Mouse (Mus musculus): ENCODE data around the gene Ldlr. TPM values are rescaled to one million over a fixed set of nuclear protein-coding genes. Genes with fewer than 3 reads are reported as not detected.
A peak's percentile ranks its signal among the peaks of the same experiment; 100 is the strongest.
"Not testable (repeated sequence)": the region's sequence is repeated elsewhere in the genome, so short reads cannot be mapped to it uniquely, and the experiment has no call there.

Gene Ldlr
- polyA plus RNA-seq, 1 experiment from 2014 or later = 13.8 TPM

DNA sequence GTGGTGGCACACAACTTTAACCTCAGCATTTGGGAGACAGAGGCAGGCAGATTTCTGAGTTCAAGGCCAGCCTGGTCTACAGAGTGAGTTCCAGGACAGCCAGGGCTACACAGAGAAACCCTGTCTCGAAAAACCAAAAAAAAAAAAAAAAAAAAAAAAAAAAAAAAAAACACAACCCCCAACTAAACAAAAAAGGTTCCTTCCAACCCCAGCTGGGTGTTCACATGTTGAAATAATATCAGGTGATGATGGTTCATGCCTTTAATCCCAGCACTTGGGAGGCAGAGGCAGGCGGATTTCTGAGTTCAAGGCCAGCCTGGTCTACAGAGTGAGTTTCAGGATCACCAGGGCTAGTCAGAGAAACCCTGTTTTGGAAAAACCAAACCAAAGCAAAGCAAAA lies 63.0 kb downstream of the Ldlr start:
- H3K4me1 ChIP-seq (replicated peaks) = peaks cover 13% of the 10 kb centered on the region; the same call in 1 of the 2 replicates
- not testable (repeated sequence) for H3K27ac ChIP-seq (replicated peaks); H3K9ac ChIP-seq; H3K36me3 ChIP-seq; H3K9me3 ChIP-seq; H3K4me2 ChIP-seq; H3K4me3 ChIP-seq; H3K27me3 ChIP-seq; ATAC-seq (ENCODE audit: low read depth)
- 68% methylated on average over 2 of the region's 2 CpGs for WGBS

DNA sequence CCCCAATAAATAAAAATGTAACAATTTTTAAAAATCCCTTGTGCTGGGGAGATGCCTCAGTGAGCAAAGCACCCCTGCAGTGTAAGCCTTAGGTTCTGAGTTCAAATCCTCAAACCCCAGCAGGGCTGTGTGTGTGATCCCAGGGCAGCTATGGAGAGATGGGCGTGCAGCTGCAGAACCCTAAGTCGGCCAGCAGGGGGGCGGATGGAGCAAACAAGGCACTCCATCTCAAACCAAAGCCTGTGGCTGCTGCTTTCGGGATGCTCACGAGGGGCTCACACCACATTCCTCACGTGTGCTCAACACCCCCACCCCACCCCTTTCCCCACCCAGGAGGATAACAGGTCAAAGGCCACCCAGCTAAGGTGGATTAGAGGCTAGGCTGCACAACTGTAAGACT lies 63.6 kb downstream of the Ldlr start:
- Histone ChIP-seq H3K27ac (replicated peaks) (no peak overlapping the region), H3K4me2 (peak overlapping the region; percentile 9; the same call in 1 of the 2 replicates), H3K9ac (no peak overlapping the region), H3K9me3 (no peaks in the 10 kb centered on the region), H3K4me1 (replicated peaks) (peaks cover 18% of the 10 kb centered on the region), H3K4me3 (no peak overlapping the region), H3K36me3 (no peaks in the 10 kb centered on the region), H3K27me3 (no peaks in the 10 kb centered on the region)
- 4% methylated on average over 6 of the region's 6 CpGs for WGBS
- ATAC-seq (ENCODE audit: low read depth) = peak; percentile 59

DNA sequence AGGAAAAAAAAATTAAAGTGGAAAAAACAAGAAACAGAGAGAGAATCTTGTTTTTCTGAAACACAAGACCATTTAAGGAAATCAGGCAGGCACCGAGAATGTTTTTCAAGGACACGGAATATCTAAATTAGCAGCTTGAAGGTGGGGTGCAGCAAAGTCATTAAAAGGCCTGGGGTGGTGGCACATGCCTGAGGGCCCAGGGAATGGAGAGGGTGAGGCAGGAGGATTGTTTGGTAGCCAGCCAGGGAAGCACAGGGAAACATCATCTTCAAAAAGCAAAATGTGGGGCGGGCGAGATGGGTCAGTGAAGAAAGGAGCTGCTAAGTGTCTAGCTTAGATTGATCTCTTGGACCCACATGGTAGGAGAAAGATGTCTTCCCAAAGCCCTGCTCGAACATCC lies 64.4 kb downstream of the Ldlr start:
- Histone ChIP-seq H3K36me3 (no peaks in the 10 kb centered on the region), H3K27ac (replicated peaks) (no peak overlapping the region), H3K4me1 (replicated peaks) (peaks cover 26% of the 10 kb centered on the region), H3K27me3 (no peaks in the 10 kb centered on the region), H3K9me3 (no peaks in the 10 kb centered on the region), H3K9ac (no peak overlapping the region), H3K4me2 (no peak overlapping the region), H3K4me3 (no peak overlapping the region)
- 80% methylated on average over 5 of the region's 5 CpGs for WGBS
- no peak for ATAC-seq (ENCODE audit: low read depth)

DNA sequence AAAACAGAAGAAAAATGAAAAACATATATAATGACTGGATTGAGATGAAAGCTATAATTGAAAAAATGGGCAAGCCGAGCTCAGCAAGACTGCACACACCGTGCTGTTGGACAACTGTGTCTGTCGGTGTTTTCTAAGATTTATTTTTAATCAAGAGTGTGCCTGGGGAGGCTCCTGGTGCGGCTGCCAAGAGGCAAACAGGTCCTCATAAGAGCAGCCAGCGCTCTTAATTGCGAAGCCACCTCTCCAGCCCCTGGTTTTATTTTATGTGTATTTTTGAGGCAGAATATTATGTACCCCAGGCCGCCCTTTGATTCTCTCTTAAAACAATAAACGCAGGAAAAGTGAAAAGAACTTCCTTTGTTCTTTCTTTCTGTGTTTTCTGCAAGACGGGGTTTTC lies 65.0 kb downstream of the Ldlr start:
- WGBS = 59% methylated on average over 9 of the region's 9 CpGs

GRCm38 (mm10) chr9:21791861-21792260 lies 68.6 kb downstream of the Ldlr start:
- 0 out of 2 replicates have a peak overlapping the region, but pooled peaks have one; percentile 3 for H3K27ac ChIP-seq (replicated peaks)
- H3K4me1 ChIP-seq (replicated peaks) = peaks cover 46% of the 10 kb centered on the region
- H3K4me2 ChIP-seq = no peak overlapping the region
- peaks cover 14% of the 10 kb centered on the region; the same call in 1 of the 2 replicates for H3K36me3 ChIP-seq
- no peaks in the 10 kb centered on the region for H3K27me3 ChIP-seq
- 73% methylated on average over 8 of the region's 8 CpGs for WGBS
- no peak overlapping the region for H3K9ac ChIP-seq
- no peaks in the 10 kb centered on the region for H3K9me3 ChIP-seq
- no peak overlapping the region for H3K4me3 ChIP-seq
- no peak for ATAC-seq (ENCODE audit: low read depth)

More for the DNA sequence above, 65.0 kb downstream of the Ldlr start:
- Histone ChIP-seq H3K4me1 (replicated peaks) (peaks cover 31% of the 10 kb centered on the region), H3K4me2 (no peak overlapping the region), H3K27me3 (no peaks in the 10 kb centered on the region), H3K36me3 (no peaks in the 10 kb centered on the region), H3K9ac (no peak overlapping the region), H3K9me3 (no peaks in the 10 kb centered on the region), H3K27ac (replicated peaks) (no peak overlapping the region), H3K4me3 (no peak overlapping the region)
- no peak for ATAC-seq (ENCODE audit: low read depth)

DNA sequence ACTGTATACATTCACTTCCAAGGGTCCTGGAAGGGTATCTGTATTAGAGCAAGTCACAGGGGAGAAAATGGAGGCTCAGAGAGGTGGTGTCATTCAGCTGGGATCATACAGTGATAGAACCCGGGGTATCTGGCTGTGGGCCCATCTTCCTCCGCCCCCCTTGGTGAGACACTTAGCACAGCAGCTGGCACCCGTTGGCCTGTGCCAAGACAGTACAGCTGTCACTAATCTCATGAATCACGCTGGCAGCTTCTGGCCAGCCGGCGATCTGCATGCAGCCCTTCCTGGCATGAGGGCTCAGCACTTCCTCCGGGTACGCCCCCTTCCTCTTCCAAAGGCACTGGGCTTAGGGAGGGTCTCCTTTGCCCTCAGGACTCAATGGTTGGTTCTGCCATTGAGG lies 69.4 kb downstream of the Ldlr start:
- Histone ChIP-seq H3K4me3 (no peak overlapping the region), H3K36me3 (peaks cover 14% of the 10 kb centered on the region; the same call in 1 of the 2 replicates), H3K9me3 (no peaks in the 10 kb centered on the region), H3K4me1 (replicated peaks) (peaks cover 47% of the 10 kb centered on the region), H3K9ac (no peak overlapping the region), H3K27ac (replicated peaks) (peak overlapping the region; percentile 49), H3K27me3 (0 out of 2 replicates have a peak, but pooled peaks cover 1% of the 10 kb centered on the region), H3K4me2 (peak overlapping the region; percentile 17)
- peak; percentile 74 for ATAC-seq (ENCODE audit: low read depth)
- 39% methylated on average over 8 of the region's 8 CpGs for WGBS

- not testable (repeated sequence) for H3K9ac ChIP-seq; H3K27ac ChIP-seq (replicated peaks); H3K4me3 ChIP-seq; H3K9me3 ChIP-seq; H3K4me2 ChIP-seq; ATAC-seq (ENCODE audit: low read depth); H3K27me3 ChIP-seq
- peaks cover 49% of the 10 kb centered on the region for H3K4me1 ChIP-seq (replicated peaks)
- WGBS = 96% methylated on average over 6 of the region's 6 CpGs
- peaks cover 14% of the 10 kb centered on the region; the same call in 1 of the 2 replicates for H3K36me3 ChIP-seq
Measured at GRCm38 (mm10) chr9:21793507-21793906, 70.2 kb downstream of the Ldlr start.

- Histone ChIP-seq H3K4me3 (no peak overlapping the region), H3K27ac (replicated peaks) (no peak overlapping the region), H3K27me3 (peaks cover 5% of the 10 kb centered on the region; the same call in 1 of the 2 replicates), H3K9me3 (no peaks in the 10 kb centered on the region), H3K36me3 (peaks cover 14% of the 10 kb centered on the region; the same call in 1 of the 2 replicates), H3K4me1 (replicated peaks) (peaks cover 52% of the 10 kb centered on the region), H3K9ac (no peak overlapping the region), H3K4me2 (no peak overlapping the region)
- WGBS = 95% methylated on average over 18 of the region's 18 CpGs
- no peak for ATAC-seq (ENCODE audit: low read depth)
Measured at GRCm38 (mm10) chr9:21794344-21794834, 71.1 kb downstream of the Ldlr start.

DNA sequence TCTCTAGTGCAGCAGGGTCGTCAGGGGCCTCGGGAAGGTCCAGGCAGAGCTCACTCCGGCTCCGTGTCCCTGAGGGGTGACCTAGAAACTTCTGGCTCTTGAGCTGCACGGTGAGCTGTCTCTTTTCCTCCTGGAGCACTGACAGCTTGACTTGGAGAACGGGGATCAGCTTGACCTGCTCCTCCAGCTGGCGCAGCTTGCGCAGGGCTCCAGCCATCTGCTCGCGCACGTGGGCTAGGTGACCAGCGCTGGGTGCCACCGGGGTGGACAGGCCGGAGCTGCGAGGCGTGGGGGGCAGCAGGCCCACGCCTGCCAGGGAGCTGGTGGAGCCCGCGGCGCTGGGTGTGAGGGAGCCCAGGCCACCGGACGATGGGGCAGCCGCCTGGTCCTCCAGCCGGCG lies 71.6 kb downstream of the Ldlr start:
- peaks cover 5% of the 10 kb centered on the region; the same call in 1 of the 2 replicates for H3K27me3 ChIP-seq
- no peak overlapping the region for H3K4me2 ChIP-seq
- peaks cover 14% of the 10 kb centered on the region; the same call in 1 of the 2 replicates for H3K36me3 ChIP-seq
- H3K4me3 ChIP-seq = no peak overlapping the region
- H3K4me1 ChIP-seq (replicated peaks) = peaks cover 52% of the 10 kb centered on the region
- H3K9ac ChIP-seq = no peak overlapping the region
- ATAC-seq (ENCODE audit: low read depth) = no peak
- no peaks in the 10 kb centered on the region for H3K9me3 ChIP-seq
- H3K27ac ChIP-seq (replicated peaks) = no peak overlapping the region
- WGBS = 97% methylated on average over 25 of the region's 25 CpGs

GRCm38 (mm10) chr9:21795579-21795978 lies 72.3 kb downstream of the Ldlr start:
- no peak for ATAC-seq (ENCODE audit: low read depth)
- H3K27ac ChIP-seq (replicated peaks) = no peak overlapping the region
- no peak overlapping the region for H3K4me3 ChIP-seq
- H3K4me1 ChIP-seq (replicated peaks) = peaks cover 52% of the 10 kb centered on the region
- WGBS = 74% methylated on average over 5 of the region's 5 CpGs
- peaks cover 5% of the 10 kb centered on the region; the same call in 1 of the 2 replicates for H3K27me3 ChIP-seq
- no peaks in the 10 kb centered on the region for H3K9me3 ChIP-seq
- peaks cover 14% of the 10 kb centered on the region; the same call in 1 of the 2 replicates for H3K36me3 ChIP-seq
- no peak overlapping the region for H3K9ac ChIP-seq
- peak overlapping the region; percentile 76 for H3K4me2 ChIP-seq

DNA sequence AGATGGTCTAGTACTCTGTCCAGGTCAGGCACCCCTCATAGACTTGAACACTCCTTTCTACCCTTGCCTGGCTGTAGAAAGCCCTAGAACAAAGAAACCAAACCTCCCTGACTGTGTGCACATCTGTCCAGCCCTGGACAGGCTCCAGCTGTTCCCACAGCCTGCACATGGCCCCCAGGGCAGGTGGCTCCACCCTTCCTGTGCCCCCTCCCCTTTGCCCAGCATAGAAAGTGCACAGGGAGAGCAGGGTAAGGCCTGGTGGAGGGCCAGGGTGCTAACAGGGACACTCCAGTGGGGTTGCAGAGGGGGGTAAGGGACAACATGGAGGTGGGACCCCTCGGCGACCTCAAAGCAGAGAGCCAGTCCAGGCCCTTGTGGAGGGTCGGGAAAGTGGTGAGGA lies 73.0 kb downstream of the Ldlr start:
- H3K4me2 ChIP-seq = peak overlapping the region; percentile 76
- H3K4me1 ChIP-seq (replicated peaks) = peaks cover 52% of the 10 kb centered on the region
- no peak for ATAC-seq (ENCODE audit: low read depth)
- H3K27me3 ChIP-seq = peaks cover 5% of the 10 kb centered on the region; the same call in 1 of the 2 replicates
- 70% methylated on average over 3 of the region's 3 CpGs for WGBS
- no peak overlapping the region for H3K4me3 ChIP-seq
- peak overlapping the region; percentile 22; the same call in 1 of the 2 replicates for H3K9ac ChIP-seq
- H3K9me3 ChIP-seq = no peaks in the 10 kb centered on the region
- peak overlapping the region; percentile 55; the same call in 1 of the 2 replicates for H3K27ac ChIP-seq (replicated peaks)
- H3K36me3 ChIP-seq = peaks cover 14% of the 10 kb centered on the region; the same call in 1 of the 2 replicates

GRCm38 (mm10) chr9:21796919-21797318 lies 73.6 kb downstream of the Ldlr start:
- WGBS = 70% methylated on average over 3 of the region's 3 CpGs
- peaks cover 14% of the 10 kb centered on the region; the same call in 1 of the 2 replicates for H3K36me3 ChIP-seq
- no peak overlapping the region for H3K9ac ChIP-seq
- H3K27me3 ChIP-seq = peaks cover 5% of the 10 kb centered on the region; the same call in 1 of the 2 replicates
- no peaks in the 10 kb centered on the region for H3K9me3 ChIP-seq
- H3K4me3 ChIP-seq = peak overlapping the region; percentile 5; the same call in 1 of the 2 replicates
- H3K4me2 ChIP-seq = peak overlapping the region; percentile 76
- ATAC-seq (ENCODE audit: low read depth) = no peak
- peaks cover 47% of the 10 kb centered on the region for H3K4me1 ChIP-seq (replicated peaks)
- H3K27ac ChIP-seq (replicated peaks) = no peak overlapping the region
